Mouse (Mus musculus): ENCODE data around the gene Cdhr5.
A peak's percentile ranks its signal among the peaks of the same experiment; 100 is the strongest.

Gene Cdhr5

DNA sequence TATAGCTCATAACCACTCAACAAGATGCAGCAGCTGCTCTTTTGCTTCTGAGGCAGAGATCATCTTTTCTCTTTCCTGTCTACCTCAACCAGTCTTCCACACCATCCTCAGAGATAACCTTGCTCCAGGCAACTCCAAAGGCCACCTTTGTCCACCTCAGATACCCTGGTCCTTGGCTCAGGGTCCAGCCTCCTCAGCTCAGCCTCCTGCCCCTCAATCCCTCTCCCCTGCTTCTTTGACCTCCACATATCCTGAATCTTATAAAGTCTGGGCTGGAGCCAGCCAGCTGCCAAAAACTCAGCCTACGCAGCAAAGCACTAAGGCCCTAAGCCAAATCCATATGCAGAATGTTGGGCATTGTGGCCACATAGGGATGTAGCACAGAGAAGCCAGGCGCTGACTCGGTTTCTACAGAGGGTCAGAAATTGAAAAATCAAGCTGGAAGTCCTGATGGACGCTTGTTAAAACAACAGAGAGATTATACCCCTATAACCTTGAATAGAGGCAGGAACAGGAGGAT is 53.8 kb downstream of the Cdhr5 start:
- DNase-seq (ENCODE audit: low read depth, low spot score), result no peak

DNA sequence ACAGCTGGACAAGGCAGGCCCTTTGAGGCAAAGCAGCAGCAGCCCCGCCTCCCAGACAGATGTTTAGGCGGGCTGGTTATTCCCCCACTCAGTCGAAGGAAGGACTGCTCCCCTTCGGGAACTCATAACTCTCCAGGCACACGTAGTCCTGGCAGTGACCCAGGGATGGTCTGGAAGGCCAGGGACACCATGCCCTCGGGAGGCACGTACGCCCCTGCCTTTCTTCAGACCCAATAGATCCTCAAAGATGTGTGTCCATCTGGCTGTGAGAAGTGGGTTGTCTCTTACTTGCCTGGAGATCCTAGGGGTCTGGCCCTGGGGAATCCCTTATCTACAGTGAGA is 54.5 kb downstream of the Cdhr5 start:
- DNase-seq (ENCODE audit: low read depth, low spot score), result no peak

DNA sequence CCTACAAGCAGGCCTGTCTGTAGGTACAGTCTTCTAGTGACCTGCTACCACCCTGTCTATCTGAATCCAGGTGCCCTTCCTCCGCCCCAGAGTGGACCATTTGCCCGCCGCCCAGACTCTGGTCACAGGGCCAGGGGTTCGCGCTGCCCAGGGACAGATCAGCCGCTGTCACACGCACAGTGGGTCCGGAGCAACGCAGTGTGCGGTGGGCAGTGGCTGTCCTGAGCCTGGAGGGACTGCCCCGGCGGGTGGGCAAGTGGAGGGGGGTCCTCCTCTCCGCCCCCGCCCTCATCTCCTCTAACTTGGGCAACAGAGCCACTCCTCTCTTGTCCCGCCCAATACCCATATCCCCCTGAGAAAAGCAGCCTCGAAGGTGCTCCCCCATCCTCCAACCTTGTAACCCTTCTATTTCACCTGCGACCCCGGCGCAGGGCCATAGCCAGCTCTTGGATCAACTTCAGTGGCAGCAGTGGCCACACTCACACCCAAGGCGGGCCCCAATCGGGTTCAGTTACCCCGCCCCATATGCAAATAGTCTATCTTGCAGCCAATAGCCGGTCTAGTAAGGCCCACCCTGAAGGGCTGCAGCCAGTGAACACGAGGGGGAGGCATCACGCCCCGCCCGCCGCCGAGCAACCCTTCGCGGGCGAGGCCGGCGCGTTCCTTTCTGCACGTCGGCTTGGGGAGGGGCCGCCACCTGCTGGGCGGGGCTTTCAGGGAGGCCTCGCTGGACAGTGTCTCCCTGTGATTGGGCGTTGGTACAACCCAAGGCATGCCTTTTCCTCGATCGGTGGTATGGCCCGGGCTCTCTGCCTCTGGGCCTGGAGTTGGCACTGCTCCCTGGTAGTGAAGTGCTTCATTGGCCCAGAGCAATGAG is 55.1 kb downstream of the Cdhr5 start:
- DNase-seq (ENCODE audit: low read depth, low spot score), result peak; percentile 93

DNA sequence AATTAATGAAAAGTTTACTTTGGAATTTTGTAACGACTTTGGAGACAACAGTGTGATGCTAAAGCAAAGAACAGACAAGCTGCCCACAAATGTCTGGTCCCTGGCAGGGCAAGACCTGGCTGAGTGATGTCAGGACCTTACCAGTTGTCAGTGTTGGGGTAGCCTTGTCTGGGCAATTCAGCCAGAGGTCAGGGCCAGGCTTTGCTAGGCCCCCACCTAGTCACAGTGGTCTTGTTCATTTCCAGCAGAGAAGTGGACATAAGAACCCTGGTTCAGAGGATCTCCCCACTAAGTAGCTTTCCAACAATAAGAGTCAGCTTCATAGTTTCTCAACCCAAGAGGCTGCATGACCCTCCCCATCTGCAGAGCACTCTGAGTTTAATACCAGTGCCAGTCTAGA is 56.2 kb downstream of the Cdhr5 start:
- no peak for DNase-seq (ENCODE audit: low read depth, low spot score)

DNA sequence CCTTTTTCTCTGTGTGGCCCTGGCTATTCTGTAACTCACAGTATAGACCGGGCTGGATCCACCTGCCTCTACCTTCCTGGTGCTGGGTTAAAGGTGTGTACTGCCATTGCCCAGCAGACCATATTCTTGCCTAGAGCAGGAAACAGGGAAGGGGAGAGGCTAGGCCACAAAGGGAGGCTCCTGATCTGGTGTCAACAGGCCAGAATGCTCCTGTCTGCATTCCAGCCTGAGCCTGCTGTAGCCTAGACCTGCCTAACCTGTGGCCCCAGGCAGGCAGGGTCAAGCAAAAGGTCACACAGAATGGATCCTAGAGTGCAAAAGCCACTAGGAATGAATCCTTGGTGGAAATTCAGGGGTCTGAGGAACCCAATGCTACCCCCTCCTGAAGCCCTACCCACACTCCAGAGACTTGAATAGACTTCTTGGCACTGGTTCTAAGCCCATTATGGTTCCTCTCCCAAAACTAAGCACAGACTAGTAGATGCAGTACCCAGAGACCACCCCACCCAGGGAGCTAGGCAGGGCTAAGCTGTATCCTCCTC is 57.0 kb downstream of the Cdhr5 start:
- no peak for DNase-seq (ENCODE audit: low read depth, low spot score)
